Mouse (Mus musculus) liver, postnatal 0 days (tissue): Measurements from ENCODE around the gene Sppl2c.

Source experiments
- CTCF ChIP-seq: sonication (generic); IDR thresholded peaks from 2 replicates; pipeline ENCODE4 v1.5.1; 2016; ENCODE audit warnings: antibody characterized with exemption, low read depth
- EP300 ChIP-seq: IDR thresholded peaks from 2 replicates; pipeline ENCODE4 v1.6.1; 2016; ENCODE audit warnings: antibody characterized with exemption, low read depth, mild to moderate bottlenecking

- TF ChIP-seq CTCF (no peak), EP300 (no peak)
Measured at GRCm38 (mm10) chr11:104156391-104156790, 29.7 kb upstream of the Sppl2c start.
